Mouse (Mus musculus): ENCODE results near the gene C1rl. TPM values are rescaled to one million over a fixed set of nuclear protein-coding genes. Genes with fewer than 3 reads are reported as not detected.

C1rl gene
- polyA plus RNA-seq, 1 experiment from 2014 or later: 0.29 TPM

Other genes starting within 250 kb of the C1rl start
- gene Cd163, start 188.5 kb upstream of the C1rl start, polyA plus RNA-seq (2014; fragmentation: Nextera tagmentation; extraction: Ambion mirVana): 0.05 and 0.15 TPM in 2 replicates
- 50.1 and 63.8 TPM in 2 replicates for gene Pex5, start 78.0 kb upstream of the C1rl start, polyA plus RNA-seq (2014; fragmentation: Nextera tagmentation; extraction: Ambion mirVana)
- 90.4 and 96.1 TPM in 2 replicates for gene Clstn3, start 28.3 kb upstream of the C1rl start, polyA plus RNA-seq (2014; fragmentation: Nextera tagmentation; extraction: Ambion mirVana)
- 0.11 and 0.33 TPM in 2 replicates for gene C1ra, start 19.3 kb downstream of the C1rl start, polyA plus RNA-seq (2014; fragmentation: Nextera tagmentation; extraction: Ambion mirVana)
- 0.72 and 0.75 TPM in 2 replicates for gene C1s1, start 49.2 kb downstream of the C1rl start, polyA plus RNA-seq (2014; fragmentation: Nextera tagmentation; extraction: Ambion mirVana)
- gene C1rb, start 77.2 kb downstream of the C1rl start, polyA plus RNA-seq (2014; fragmentation: Nextera tagmentation; extraction: Ambion mirVana): not detected in 2 replicates
- gene C1s2, start 143.0 kb downstream of the C1rl start, polyA plus RNA-seq (2014; fragmentation: Nextera tagmentation; extraction: Ambion mirVana): 0.16 TPM in 1 of 2 replicates, not detected in the other
- gene Lpcat3, start 169.9 kb downstream of the C1rl start, polyA plus RNA-seq (2014; fragmentation: Nextera tagmentation; extraction: Ambion mirVana): 40.0 and 44.7 TPM in 2 replicates
- 94.2 and 99.8 TPM in 2 replicates for gene Emg1, start 219.1 kb downstream of the C1rl start, polyA plus RNA-seq (2014; fragmentation: Nextera tagmentation; extraction: Ambion mirVana)
- 242 and 258 TPM in 2 replicates for gene Phb2, start 219.2 kb downstream of the C1rl start, polyA plus RNA-seq (2014; fragmentation: Nextera tagmentation; extraction: Ambion mirVana)
- 2.6 and 4.4 TPM in 2 replicates for gene Ptpn6, start 245.6 kb downstream of the C1rl start, polyA plus RNA-seq (2014; fragmentation: Nextera tagmentation; extraction: Ambion mirVana)
- 634 and 689 TPM in 2 replicates for gene Grcc10, start 248.3 kb downstream of the C1rl start, polyA plus RNA-seq (2014; fragmentation: Nextera tagmentation; extraction: Ambion mirVana)